Mouse (Mus musculus) adipocyte (in vitro differentiated cells): Measurements from ENCODE around the gene Isg20l2.
"Not testable (repeated sequence)": the region's sequence is repeated elsewhere in the genome, so short reads cannot be mapped to it uniquely, and the experiment has no call there.

Source experiments
- DNase-seq: peaks from one replicate; pipeline ENCODE4 v3.0.0-alpha.2; 2016; ENCODE audit warnings: low spot score

Gene Isg20l2

GRCm38 (mm10) chr3:87930078-87930795, at the start of gene Isg20l2, which contains the start of gene Rrnad1:
Gene Isg20l2 (plus strand): TSS chr3:87930314.
Gene Rrnad1 (minus strand): TSS chr3:87930717.
- DNase-seq: peak; percentile 97

DNA sequence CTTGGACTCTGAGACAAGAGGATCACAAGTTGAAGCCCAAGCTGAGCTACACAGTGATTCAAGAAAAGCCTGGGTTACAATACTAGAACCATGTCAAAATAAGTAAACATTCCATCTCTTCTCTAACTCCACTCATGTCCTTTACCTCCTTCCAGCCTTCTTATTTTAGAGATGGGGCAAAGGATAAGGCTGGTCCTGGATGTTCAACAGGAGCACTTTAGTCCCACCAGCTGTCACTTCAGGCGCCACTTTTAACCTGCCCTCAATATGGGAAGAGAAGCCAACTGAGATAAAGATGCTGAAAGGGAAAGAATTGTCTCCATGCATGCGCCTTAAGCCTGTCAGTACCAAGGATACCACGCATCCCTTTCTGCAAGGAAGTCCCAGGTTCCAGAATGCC, 45.8 kb upstream of the Isg20l2 start:
- DNase-seq: no peak

DNA sequence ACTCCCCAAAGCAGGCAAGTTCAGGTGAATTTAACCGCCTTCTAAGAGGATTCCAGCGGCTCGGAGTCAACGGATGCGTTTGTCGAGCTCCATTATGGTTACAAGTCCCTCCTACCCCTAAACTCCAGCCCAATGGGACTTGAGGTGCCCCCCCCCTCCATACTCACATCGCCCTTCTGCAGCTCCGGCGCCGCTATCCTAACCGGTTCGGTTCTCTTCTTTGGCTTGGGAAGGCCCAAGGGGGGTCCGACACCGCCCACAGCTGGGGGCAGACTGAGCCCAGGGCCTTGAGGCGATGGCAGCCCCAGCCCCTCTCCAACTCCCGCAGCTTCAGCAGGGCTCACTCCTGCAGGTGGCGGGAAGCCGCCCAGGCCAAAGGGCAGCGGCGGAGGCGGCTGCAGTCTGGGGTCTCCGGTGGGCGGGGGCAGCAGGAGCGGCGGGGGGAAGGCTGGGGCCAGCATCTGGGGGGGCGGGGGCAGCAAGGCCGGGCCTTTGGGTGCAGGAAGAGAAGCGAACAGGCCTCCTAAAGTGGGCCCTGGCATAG, 45.3 kb upstream of the Isg20l2 start:
- DNase-seq: peak; percentile 52

GRCm38 (mm10) chr3:87885281-87886003, 44.7 kb upstream of the Isg20l2 start, which contains the start of gene Prcc:
Gene Prcc (minus strand): TSS chr3:87885608.
- DNase-seq: peak; percentile 99

GRCm38 (mm10) chr3:87886004-87886365, 44.1 kb upstream of the Isg20l2 start:
- no peak for DNase-seq

GRCm38 (mm10) chr3:87886416-87886815, 43.7 kb upstream of the Isg20l2 start:
- DNase-seq: no peak

DNA sequence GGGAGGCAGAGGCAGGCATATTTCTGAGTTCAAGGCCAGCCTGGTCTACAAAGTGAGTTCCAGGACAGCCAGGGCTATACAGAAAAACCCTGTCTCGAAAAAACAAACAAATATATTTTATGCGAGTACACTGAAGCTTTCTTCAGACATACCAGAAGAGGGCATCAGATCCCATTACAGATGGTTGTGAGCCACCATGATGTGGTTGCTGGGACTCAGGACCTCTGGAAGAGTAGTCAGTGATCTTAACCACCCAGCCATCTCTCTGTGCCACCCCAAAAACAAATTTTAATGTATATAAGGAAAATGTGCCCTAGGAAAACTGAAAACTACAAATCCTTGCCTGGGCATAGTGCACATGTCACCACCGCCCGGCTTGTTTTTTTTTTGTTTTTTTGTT, 42.7 kb upstream of the Isg20l2 start:
- not testable (repeated sequence) for DNase-seq

DNA sequence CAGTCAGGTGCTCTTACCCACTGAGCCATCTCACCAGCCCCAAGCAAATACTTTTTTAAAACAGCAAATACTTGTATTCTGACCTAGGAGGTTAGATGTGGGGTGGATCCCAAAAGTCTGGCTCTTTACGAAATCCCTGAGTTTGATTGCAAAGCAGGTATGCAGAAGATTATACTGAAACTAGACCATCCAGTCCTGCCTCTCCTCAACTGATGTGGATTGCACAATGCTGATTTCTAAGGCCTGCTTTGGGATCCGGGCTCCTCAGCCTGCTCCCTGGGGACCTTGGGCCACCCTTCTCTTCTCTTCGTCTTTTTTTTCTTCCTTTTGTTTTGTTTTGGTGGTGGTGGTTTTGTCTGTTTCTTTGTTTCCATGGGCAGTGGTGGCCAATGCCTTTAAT, 38.6 kb upstream of the Isg20l2 start:
- no peak for DNase-seq

DNA sequence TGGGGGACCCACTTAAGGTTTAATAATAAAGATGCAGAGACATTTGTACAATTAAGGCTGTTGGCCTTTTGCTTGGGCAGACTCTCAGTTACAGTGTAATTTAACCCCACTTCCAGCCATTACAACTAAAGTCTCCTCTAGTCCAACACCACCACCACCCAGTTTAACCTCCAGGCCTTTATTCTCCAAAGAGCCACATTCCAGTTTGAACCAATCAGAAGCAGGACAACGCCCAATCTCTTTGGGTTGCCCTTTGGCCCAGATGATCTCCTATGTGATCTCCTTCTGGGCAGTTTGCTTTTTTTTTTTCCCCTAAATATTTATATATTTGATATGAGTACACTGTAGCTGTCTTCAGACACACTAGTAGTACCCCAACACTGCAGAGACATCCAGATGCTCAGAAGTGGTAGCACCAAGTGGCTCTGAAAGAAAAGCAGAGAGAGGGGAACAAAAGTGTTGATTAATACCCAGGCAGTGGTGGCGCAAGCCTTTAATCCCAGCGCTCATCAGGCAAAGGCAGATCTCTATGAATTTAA, 36.7 kb upstream of the Isg20l2 start:
- no peak for DNase-seq

DNA sequence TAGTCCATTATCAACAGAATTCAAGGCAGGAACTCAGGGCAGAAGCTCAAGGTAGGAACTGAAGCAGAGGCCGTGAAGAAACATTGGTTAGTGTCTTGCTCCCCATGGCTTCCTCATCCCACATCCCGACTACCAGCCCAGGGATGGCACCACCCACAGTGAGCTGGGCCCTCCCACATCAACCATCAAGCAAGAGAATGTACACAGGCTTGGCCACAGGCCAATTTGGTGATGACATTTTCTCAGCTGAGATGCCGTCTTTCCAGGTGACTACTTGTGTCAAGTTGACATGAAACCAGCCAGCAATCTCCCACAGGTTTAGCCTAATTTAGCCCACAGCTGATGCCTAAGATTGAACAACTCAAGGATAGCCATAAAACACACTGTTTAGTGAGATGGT, 30.8 kb upstream of the Isg20l2 start:
- no peak for DNase-seq

- DNase-seq: no peak
Observed at GRCm38 (mm10) chr3:87899776-87900175, 30.3 kb upstream of the Isg20l2 start.

- DNase-seq: no peak
Observed at GRCm38 (mm10) chr3:87901036-87901624, 29.0 kb upstream of the Isg20l2 start.

GRCm38 (mm10) chr3:87901959-87902358, 28.2 kb upstream of the Isg20l2 start:
- not testable (repeated sequence) for DNase-seq

DNA sequence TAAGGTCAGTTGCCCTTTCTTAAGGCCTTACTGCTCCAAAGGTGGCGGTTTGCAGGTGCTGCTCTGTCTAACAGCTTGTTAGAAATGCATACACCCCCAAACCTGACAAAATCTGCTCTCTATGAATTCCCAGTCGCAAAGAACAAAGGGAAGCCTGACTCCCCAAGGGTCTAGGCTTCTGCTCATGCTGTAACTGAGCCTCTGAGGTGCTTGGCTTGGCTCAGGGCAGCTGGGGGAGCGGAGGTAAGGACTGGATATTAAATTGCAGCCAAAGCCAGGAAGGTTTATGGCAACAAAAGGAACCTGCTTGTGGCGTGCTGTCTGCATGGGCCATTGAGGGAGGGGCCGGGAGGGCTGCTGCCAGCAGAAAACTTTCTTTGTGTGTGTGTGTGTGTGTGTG, 26.3 kb upstream of the Isg20l2 start:
- no peak for DNase-seq

DNA sequence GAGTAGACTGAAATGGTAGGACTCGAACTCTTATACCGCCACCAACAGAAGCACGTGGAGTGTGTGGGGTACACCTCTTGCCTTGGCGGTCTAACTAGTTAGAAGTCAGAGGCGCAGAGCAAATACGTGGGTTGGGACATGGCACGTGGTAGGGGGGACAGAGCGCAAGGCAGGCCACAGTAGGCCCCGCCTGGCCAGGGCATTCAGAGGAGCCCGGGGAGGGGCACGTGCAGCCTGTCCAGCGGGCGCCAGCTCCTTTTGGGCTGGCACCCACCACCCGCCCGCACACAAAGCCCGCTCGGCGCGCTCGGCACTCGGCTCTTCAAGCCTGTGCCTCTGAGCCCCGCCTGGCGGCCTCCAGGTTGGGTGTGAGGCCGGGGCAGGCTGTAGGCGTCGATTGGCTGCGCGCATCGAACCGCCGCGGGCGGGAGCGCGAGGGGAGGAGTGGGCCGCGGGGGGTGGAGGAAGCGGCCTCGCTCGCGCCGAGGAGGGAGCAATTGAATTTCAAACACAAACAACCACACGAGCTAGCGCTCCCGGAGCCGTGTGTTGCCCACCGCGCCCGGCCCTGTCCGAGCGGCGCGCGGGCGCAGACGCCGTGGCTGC, 24.1 kb upstream of the Isg20l2 start, which contains the start of gene Hdgf:
Gene Hdgf (plus strand): TSS at position 442 of the 606 bp plus-strand sequence.
- peak; percentile 95 for DNase-seq

GRCm38 (mm10) chr3:87906601-87906980, 23.5 kb upstream of the Isg20l2 start:
- peak; percentile 52 for DNase-seq

- peak; percentile 42 for DNase-seq
Observed at GRCm38 (mm10) chr3:87906981-87907857, 22.9 kb upstream of the Isg20l2 start.

DNA sequence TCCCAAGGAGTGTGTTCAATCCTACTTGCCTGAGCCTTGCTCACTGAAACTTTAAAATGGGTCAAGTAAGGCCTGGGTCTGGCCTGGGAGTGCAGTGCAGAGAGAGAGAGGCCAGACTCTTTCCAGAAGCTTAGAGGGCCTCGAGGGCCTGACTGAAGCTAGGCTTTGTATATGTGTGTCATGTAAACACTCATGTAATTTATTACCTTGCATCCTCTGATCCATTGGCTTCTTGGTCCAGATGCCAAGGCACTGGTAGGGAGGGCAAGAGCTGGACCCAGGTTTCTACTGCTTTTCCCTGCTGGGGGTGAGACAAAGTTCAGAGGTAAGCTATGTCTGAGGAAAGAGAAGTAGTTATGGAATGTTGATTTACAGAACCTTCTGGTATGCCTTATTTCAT, 22.2 kb upstream of the Isg20l2 start:
- DNase-seq: no peak

- DNase-seq: peak; percentile 43
Observed at GRCm38 (mm10) chr3:87909381-87909780, 20.7 kb upstream of the Isg20l2 start.

DNA sequence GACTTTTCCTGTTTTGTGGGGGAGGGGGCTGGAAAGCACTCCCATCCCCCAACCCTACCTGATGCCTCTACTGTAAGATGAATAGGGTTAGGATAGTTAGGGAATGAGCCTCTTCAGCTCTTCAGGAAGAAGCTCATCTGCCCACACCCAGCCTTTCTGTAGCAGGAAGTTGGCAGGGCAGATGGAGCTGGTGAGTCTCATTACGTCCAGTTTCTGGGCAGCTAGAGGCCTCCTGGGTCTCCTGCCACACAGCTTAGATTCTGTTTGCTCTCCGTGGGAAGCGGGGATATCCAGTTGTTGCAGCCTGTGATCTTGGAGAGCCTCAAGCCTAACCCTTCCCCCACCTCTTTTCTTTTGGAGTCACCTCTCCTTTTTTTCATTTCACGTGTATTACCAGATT, 20.2 kb upstream of the Isg20l2 start:
- DNase-seq: peak; percentile 84

DNA sequence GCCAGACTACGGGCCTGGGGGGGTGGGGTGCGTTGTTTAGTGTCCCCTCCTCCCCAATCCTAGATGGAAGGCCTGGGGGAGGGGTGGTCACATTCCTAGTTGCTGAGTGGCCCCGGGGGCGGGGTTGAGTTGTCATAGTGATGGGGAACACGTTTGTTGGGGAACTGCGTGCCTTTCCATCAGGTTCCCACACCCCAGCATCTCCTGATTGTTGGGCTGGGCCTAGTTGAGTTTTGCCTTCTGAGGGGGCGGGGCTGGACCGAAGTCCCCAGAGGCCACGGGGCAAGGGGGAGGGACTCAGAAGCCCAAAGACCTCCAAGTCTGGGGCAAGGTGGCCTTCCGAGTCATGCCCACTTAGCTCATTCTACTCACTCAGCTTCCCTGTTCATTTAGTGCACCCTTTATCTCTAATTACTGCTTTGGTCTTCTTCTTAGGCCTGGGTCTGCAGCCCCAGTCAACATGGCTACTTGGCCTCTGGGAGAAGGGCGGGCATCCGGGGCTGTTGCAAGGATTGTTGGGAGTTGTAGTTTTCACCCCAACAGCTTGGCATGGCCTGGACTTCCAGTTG, 19.5 kb upstream of the Isg20l2 start:
- DNase-seq: peak; percentile 93
